Mouse (Mus musculus): ENCODE measurements around the gene Cx3cr1. TPM values are rescaled to one million over a fixed set of nuclear protein-coding genes. Genes with fewer than 3 reads are reported as not detected.
A peak's percentile ranks its signal among the peaks of the same experiment; 100 is the strongest.

The Cx3cr1 gene
- total RNA-seq, 2 experiments from 2014 or later: 2.4 to 3.8 TPM

DNA sequence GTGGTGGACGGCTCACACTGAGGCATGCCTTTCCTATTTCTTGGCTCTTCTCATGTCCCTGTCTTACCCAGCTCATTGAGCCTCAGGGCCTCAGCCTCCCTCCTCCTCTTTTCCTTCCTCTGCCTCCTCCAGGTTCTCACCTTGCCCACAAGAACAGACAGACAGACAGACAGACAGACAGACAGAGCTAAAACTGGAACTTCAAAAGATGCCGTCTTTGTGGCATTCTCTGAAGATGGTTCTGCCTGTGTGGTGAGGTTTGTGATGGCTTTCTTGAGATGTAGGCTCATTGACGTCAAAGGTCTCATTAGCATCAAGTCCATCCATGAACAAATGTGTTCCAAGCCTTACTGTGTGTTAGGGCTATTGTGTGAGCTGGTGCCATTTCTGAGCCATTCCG, 13.0 kb upstream of the Cx3cr1 start:
- no peak for DNase-seq

DNA sequence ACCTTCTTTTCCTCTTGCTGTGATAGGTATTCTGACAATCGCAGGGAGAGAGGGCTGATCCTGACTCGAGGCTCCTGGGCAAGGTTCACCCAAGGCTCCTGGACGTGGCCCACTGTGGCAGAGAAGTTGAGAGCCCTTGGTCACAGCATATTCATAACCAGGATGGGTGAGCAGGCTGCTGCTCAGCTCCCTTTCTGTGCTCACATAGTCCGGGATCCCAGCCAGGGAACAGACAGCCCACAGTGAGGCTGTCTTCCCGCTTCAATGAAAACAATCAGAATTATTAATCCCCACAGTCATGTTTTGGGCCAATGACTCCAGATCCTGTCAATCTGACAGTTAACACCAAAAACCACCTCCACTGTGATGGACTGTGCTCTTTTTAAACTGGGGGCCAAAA, 12.3 kb upstream of the Cx3cr1 start:
- DNase-seq: no peak

DNA sequence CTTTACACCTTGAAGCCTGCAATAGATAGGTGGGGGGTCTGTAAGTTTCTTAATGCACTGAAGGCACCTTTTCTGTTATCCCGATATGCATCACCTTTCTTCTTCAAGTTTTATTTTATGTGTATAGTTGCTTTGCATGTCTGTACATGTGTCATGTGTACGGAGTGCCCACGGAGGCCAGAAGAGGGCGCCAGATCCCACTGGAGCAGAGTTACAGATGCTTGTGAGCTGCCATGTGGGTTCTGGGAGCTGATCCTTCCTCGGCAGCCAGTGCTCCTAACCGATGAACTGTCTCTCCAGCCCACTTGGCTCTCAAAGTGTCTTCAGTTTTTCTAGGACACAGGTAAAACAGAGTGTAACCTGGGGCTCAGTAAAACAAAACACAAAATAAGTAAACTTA, 11.6 kb upstream of the Cx3cr1 start:
- no peak for DNase-seq

DNA sequence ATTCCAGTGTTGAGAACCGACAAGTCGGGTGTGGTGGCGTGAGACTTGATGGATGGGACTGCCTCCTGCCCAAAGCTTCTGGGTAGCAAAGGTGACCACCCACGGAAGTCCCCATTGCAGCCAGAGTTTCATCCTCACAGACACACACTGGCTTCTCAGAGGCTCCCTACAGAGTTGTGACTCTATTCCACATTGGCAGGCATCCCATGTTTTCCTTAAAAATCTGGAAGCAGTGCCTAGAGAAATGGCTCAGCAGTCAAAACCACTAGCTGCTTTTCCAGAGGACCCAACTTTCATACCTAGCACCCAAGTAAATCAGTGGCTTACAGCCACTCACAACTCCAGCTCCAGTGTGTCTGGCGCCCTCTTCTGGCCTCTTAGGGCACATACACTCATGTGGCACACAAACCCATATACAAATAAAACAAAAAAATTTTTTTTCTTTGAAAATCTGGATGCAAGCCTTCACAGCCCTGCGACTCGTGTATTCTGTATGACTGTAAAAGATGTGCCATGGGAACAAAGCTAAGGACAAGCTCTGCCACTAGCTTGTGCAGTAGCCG, 10.9 kb upstream of the Cx3cr1 start:
- peak; percentile 14 for DNase-seq

DNA sequence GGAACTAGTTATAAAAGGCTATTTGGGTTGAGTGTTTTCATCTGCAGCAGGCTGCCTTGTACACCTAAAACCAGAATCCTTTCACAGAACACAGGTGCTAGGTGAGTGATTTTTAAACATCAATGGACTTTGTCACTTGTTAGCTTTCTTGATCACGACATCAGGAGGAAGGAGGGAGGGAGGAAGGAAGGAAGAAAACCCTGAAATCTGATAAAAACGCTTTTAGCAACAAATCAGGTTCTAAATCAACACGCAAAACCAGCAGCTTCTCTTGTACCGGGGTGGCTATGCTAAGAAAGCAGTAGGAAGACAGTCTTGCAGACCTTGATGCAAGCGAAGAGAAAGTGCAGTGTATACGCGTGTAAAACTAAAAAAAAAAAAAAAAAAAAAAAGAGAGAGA, 10.2 kb upstream of the Cx3cr1 start:
- no peak for DNase-seq

DNA sequence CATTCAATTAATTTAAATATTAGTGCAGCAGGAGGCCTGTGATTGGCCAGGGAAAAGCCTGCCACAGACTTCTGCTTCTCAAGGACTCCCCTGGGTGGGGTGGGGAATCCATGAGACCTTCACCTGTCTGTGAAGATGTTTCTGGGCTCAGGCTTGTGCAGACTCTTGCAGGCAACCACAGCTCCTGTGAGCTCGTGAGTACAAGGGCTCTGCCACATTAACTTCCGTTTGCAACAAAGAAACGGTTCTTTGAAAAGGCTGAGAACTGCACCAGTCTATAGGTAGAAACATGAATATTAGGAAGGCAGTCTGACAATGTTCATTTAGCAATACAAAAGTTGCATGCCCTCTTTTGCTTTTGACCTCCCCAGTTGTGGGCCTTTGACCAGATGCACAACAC, 8.6 kb upstream of the Cx3cr1 start:
- no peak for DNase-seq

DNA sequence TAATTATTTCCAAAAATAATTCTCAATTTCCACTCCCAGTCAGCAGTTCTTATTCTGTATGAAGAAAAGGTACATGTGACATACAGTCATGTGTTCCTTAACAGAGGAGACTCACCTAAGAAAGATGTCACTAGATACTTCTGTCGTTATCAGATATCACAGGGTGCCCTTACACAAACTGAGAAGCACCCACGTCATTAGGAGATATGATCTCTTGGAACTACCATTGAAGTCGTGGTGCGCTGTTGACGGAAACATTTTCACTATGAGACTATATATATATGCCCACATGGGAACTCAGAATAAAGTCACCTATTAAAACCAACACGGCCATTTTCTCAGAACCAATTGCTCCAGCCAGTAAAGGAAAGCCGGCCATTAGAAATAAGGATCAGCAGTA, 4.8 kb upstream of the Cx3cr1 start:
- no peak for DNase-seq

DNA sequence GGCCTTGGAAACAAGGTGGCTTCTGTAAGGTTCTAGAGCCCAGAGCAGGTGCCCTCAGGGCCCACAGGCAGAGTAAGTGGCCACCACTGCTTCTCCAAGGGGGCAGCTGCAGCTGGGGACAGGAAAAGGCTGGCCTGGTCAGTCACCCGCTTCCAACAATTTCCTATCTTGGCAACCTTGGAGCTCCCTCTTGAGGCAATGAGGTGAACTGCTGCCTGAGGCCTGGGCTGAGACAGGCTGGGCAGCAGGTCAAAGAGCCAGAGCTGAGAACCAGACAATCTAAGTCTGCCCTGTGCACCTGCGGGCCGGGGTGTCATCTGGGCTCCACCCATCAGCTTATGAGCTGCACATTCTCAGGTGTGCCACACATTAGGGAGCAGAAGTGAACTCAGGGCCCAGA, 3.5 kb upstream of the Cx3cr1 start:
- peak; percentile 91 for DNase-seq

DNA sequence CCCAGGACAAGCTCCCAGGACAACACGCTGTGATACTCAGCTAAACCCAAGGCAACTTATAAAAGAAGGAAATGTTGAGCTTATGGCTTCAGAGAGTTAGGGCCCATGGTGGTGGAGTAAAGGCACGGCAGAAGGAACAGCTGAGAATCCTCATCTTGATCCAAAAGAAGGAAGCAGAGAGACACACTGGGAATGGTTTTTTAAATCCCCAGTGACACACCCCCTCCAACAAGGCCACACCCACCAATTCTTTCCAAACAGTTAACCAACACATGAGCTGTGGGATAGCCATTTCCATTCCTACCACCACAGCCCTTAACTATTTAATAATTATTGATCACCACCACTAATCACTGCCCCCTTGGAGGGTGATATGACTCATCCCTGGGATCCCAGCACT, 1.6 kb upstream of the Cx3cr1 start:
- no peak for DNase-seq

DNA sequence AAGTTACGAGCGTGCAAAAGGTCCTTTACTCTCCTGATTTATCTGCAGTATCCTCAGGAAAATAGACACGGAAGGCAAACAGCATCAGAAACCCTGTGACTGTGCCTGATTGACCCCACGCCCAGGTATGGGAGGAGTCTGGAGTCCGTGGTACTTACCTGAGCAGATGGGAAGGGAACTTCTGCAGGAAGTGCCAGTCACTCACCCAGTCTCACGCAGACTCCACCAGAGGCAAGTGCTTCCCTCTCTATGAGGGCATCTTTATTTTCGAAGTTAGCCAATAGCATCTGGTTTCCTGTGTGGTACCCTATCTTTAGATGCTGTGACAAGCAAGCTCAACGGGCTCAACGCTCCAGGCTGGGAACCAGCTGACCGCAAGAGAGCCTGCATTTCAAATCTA, 1.6 kb downstream of the Cx3cr1 start:
- no peak for DNase-seq

DNA sequence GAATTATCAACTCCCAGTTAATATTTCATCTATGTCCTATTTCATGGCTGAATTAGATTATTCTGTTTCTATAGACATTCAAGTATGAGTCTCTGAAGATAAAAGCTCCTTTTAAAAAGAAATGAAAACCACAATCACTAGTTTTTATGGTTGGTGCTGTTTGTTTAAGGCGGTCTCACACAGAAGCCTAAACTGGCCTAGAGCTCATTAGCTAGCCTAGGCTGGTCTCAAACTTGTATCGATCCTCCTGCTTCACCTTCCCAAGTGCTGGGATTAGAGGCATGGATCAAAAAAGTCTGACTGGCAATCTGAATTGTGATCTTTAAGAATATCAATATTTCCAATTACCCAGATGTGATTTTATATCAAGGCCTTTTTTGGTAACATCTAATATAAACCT, 2.1 kb downstream of the Cx3cr1 start:
- no peak for DNase-seq

DNA sequence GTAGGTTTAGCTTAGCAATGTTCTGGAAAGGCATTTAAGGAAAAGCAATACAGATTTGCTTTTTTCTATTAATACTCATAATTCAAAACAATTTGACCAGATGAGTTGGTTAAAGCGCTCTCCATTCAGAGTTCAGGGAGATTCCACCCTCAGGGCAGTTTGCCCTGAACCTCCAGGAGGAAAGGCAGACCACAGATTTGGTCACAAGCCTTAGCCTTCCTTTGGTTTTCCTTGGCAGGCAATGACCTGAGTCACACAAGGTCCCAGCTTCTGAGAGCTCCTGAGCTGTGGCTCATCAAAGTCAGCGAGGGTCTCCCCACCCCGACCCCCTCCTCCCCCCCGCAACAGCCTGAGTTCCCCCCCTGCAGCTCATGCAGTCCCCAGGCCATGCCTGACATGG, 5.4 kb downstream of the Cx3cr1 start:
- no peak for DNase-seq

DNA sequence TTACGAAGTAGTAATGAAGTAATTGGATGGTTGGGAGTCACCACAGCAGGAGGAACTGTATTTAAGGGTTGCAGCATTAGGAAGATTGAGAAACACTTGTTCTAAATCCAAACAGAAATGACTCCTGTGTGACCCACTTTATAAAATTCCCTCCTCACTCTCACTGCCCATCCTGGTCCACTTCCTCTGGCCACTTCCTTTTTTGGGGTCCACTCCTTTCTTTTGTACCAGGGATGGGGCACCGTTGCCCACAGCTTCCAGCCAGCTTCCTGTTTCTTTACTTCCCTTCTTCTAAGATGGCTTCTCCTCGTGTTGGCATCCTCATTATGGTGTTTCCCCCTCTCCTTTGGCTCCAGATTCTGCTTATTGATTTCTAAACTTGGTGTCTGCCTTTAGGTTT, 10.9 kb downstream of the Cx3cr1 start:
- DNase-seq: no peak

DNA sequence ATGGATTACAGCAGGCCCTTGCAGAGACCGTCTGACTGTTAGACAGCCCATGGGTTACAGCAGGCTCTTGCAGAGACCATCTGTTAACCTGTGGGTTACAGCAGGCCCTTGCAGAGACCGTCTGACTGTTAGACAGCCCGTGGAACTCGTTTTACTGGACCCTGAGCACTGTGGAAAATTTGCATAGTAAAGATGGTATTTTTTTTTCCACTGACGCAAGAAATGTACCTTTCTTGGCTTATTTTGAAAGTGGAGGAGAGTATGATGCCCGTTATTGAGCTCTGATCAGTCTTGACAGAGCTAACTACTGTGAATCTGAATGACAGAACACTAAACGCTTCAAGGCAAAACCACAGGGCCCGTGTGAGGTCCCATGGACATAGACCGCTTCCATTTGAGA, 13.5 kb downstream of the Cx3cr1 start:
- no peak for DNase-seq

DNA sequence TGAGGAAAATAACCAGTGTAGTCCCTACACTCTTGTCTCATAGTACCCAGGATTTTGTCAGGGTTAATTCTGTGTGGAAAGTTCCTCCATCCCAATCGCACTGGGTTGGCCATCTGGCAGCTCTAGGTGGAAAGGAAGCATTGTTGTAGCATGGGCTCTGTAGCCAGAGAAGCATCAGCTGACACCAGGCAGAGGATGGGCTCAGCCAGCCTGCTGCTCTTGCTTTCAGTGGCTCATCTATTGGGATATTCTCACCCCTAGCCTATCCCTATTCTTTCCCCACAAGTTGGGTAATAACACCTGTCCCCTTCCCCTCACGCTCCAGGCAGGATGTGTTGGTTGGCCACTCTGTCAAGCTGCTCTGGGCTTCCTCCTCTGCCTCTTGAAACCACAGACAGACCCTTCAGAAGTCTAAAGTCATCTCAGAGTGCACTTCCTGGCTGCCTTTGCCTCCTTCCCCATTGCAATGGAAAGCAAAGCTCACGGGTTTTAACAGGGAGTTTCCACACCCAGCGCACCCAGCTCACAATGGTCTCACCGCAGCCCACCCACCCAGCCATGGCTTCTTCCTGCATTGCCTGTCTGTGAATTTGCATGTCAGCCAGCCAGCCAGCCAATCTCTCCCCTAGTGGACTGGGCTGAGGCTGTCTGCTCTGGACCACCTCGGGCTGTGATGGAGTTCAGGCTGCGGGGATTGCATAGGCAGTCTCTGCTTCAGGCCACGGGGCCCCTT, 15.0 kb downstream of the Cx3cr1 start:
- no peak for DNase-seq

DNA sequence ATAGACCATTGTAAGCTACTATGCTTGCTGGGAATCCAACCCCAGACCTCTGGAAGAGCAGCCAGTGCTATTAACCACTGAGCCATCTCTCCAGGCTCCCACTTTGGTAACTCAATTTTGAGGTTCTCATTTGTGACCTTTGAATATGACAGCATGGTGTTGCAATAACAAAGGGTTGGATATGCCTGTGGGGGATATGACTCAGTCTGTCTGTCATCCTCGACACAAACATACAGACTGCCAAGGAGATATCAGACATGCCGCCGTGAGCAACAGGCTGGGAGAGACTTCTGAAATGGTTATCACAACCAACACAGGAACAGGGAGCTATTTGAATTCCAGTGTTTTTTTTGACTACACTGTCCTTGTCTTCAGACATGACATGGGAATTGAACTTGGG, 20.3 kb downstream of the Cx3cr1 start:
- peak; percentile 31 for DNase-seq

DNA sequence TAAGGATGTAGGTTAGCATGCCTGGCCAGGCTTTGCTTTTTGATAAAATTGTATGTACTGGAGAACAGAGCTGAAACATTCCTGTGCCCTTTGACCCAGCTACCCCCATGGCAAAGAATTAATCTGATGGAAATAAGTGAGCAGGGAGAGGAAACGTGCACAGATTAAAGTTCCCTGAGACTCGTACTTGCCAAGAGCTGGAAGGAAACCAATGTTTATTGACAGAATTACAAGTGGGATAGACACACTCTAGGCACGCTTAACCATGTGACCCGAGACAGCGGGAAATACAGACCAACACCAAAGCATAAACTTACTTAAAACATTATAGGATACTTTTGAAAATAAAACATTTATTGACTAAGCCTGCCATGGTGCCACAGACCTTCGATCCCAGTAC, 21.2 kb downstream of the Cx3cr1 start:
- no peak for DNase-seq

DNA sequence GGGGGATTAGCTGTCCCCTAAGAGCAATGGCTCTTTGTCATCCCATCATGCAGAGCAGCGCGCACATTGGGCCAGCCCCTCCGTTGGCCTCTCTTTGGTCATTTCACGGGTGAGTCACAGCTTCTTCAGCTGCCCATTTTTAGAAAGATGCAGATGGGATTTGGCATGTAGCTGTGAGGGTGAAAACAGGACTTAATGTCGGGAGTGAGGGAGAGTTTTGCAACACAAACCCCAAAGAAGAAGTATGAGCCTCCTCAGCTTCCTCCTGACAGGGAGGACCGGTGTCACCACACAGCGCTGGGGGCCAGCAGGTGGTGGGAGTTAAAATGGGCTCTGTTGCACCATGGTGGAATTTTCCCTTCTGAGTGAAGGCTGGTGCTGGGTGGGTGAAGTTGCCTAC, 26.6 kb downstream of the Cx3cr1 start:
- no peak for DNase-seq

DNA sequence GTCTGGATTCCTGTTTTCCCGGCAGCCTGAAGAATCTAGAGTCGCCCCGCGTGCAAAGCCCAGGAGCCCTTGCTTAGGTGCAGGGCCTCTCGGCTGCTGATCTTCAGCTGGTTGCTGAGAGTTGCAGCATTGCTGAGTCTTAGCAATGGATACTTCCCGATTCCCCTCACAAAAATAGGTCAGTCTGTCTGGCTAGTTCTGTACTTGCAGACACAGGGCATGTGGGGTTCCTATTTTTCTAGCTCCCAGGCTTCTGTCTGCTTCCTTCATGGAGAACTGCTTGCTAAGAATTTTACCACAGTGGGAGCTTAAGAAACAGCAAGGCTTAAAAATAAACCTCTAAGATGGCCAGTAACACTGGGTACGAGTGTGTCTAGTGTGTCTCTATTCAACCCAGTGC, 32.3 kb downstream of the Cx3cr1 start:
- DNase-seq: no peak

DNA sequence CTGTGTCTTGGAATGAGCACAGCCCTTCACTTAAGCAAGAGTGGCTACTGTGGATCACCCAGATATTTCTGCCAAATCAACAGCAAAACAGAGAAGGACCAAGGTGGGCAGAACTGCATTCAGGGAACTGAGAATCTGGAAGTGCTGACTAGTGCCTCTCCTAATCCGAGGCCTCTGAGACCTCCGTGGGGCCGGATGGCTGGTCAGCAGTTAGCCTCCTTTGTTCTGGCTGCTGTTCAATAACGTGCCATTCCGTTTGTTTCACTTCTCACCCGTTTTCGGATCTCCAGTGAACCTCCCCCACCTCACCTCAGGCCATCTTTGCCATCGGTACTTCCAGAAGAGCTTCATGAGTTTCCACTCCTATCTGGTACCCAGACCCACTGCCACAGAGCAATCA, 35.3 kb downstream of the Cx3cr1 start:
- DNase-seq: no peak

DNA sequence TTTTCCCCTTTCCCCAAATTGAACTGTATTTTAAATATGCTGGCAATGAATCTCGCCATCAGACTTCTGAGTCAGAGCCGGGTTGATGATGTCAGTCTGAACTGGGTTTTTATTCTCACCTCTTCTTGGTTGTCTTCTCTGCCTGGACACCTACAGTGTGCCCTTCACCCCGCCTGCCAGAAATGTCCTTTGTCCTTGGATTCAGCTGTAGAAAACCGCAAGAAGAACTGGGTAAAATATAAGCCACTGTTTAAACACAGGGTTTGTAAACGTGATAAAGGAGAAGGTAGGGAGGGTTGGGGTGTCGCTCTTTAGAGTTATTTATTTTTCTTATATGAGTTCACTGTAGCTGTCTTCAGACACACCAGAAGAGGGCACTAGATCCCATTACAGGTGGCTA, 37.0 kb downstream of the Cx3cr1 start:
- DNase-seq: no peak

DNA sequence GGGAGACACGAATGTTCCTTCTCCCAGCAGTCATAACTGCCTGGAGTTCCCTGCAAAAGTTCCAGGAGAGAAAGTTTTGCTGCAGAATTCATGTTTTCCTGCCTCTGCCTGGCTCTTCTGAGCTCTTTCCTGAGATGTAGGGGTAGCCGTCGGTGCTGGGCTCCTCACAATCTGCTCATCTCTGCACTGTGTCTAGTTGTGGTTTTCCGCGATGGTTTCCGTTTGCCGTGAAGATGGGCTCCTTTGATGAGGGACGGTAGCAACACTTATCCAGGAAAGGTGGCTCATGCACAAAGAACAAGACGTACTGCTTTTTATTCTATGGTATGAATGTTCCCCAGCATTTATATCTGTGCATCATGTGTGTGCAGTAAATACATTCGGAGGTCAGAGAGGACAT, 39.3 kb downstream of the Cx3cr1 start:
- no peak for DNase-seq

DNA sequence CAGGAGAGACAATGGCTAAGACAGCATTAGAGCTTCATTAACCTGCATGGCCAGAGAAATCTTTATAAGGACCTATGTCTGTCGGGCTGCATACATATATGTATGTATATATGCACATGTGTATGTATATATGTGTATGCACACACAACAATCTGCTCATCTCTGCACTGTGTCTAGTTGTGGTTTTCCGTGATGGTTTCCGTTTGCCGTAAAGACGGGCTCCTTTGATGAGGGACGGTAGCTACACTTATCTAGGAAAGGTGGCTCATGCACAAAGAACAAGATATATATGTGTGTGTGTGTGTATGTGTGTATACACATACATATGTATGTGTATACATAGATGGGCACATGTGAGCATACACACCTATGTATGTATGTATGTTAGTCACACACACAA, 39.8 kb downstream of the Cx3cr1 start:
- DNase-seq: no peak

DNA sequence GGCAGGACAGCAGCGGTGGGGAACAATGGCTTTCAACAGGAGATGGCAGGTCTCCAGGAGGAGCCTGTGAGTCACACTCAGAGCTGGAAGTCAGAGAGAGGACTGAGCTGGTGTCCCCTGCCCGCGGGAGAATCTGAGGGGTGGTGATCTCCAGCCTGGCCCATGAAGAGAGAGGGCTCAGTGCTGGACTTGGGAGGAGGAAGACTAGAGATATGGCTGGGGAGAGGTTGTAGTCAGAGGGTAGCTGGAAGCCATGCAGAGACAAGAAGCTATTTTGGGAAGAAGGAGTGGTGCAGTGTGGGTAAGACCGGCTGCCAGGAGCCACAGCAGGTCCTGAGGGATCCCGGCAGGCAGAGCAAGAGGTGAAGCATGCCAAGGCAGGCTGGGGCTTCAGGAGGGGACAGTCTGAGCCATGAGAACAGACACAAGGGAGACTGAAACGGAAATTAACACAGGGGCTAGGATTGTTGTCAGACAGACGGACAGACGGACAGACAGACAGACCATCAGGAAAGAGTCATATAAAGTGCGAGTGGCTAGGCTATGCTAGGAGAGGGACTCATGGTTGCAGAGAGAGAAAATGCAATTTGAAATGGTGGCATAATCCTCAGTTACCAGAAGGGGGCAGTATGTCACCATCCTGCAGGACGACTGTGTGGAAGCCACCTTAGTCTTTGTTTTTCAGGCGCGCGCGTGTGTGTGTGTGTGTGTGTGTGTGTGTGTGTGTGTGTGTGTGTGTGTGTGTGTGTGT, 42.1 kb downstream of the Cx3cr1 start:
- peak; percentile 78 for DNase-seq
